ENCODE assay signal across 13 mouse cellular contexts in genomic region chr19:56220724-56221407, GRCm38 (mm10).
DNase-seq lines count a peak whose midpoint lies in the region; ATAC-seq and TF ChIP-seq lines count a peak whose summit lies in the region.
"Had no signal": no experiment of that assay in that cellular context is flagged by ENCODE, and none has a peak within 500 bp of the region (broad histone marks: within the 10 kb centered on the region; RNA-seq: fewer than 3 reads in every experiment).

No protein-coding gene starts in this region.

- TF ChIP-seq CTCF in forebrain, postnatal 0 days (IDR thresholded peaks at IDR 0.05; ENCODE audit: low read depth) = no peak
- TF ChIP-seq CTCF in intestine, postnatal 0 days (IDR thresholded peaks at IDR 0.05; ENCODE audit: low read depth) = no peak

- H3K9me3 ChIP-seq in hindbrain, embryonic 10.5 days = no peaks in the 10 kb centered on the region
- H3K9me3 ChIP-seq in hindbrain, embryonic 12.5 days (replicated peaks) = no peaks in the 10 kb centered on the region
- H3K9me3 ChIP-seq in forebrain, postnatal 0 days (ENCODE audit: low read length) = no peaks in the 10 kb centered on the region
- H3K9me3 ChIP-seq in midbrain, embryonic 14.5 days (ENCODE audit: control insufficient read depth, low read length) = no peaks in the 10 kb centered on the region
- no peaks in the 10 kb centered on the region for H3K9me3 ChIP-seq in intestine, postnatal 0 days (ENCODE audit: control insufficient read depth)
- H3K9me3 ChIP-seq in liver, embryonic 11.5 days (ENCODE audit: control insufficient read depth, low read length) = no peaks in the 10 kb centered on the region
- H3K9me3 ChIP-seq: liver, embryonic 13.5 days had no signal

- 61% methylated on average over 15 of the region's 15 CpGs for WGBS in hindbrain, embryonic 10.5 days
- 55% methylated on average over 15 of the region's 15 CpGs for WGBS in hindbrain, embryonic 12.5 days
- 27% methylated on average over 15 of the region's 15 CpGs for WGBS in forebrain, postnatal 0 days
- 31% methylated on average over 15 of the region's 15 CpGs for WGBS in midbrain, embryonic 14.5 days
- WGBS in intestine, postnatal 0 days = 70% methylated on average over 15 of the region's 15 CpGs
- WGBS in liver, embryonic 11.5 days = 76% methylated on average over 15 of the region's 15 CpGs

- peaks cover 31% of the 10 kb centered on the region for H3K4me1 ChIP-seq in hindbrain, embryonic 10.5 days (replicated peaks)
- H3K4me1 ChIP-seq in hindbrain, embryonic 12.5 days = peaks cover 15% of the 10 kb centered on the region
- H3K4me1 ChIP-seq in forebrain, postnatal 0 days (ENCODE audit: insufficient read depth) = no peaks in the 10 kb centered on the region
- H3K4me1 ChIP-seq in midbrain, embryonic 14.5 days (ENCODE audit: control insufficient read depth, insufficient read depth, low read length) = peaks cover 12% of the 10 kb centered on the region
- no peaks in the 10 kb centered on the region for H3K4me1 ChIP-seq in intestine, postnatal 0 days (replicated peaks; ENCODE audit: control insufficient read depth, insufficient read depth, low read length)
- no peaks in the 10 kb centered on the region for H3K4me1 ChIP-seq in liver, embryonic 11.5 days (replicated peaks; ENCODE audit: control insufficient read depth, insufficient read depth, low read length)
- H3K4me1 ChIP-seq: liver, embryonic 13.5 days had no signal

- ATAC-seq in hindbrain, embryonic 12.5 days (ENCODE audit: low FRiP score) = no peak
- ATAC-seq in forebrain, postnatal 0 days = peak; percentile 89
- ATAC-seq in midbrain, embryonic 14.5 days (ENCODE audit: low FRiP score, low TSS enrichment) = peak; percentile 58; the same call in 1 of the 2 replicates
- ATAC-seq in intestine, postnatal 0 days = no peak
- ATAC-seq in liver, embryonic 11.5 days (replicated peaks; ENCODE audit: low FRiP score) = no peak

- H3K36me3 ChIP-seq in hindbrain, embryonic 10.5 days = no peaks in the 10 kb centered on the region
- no peaks in the 10 kb centered on the region for H3K36me3 ChIP-seq in hindbrain, embryonic 12.5 days
- no peaks in the 10 kb centered on the region for H3K36me3 ChIP-seq in forebrain, postnatal 0 days (ENCODE audit: insufficient read depth)
- H3K36me3 ChIP-seq in midbrain, embryonic 14.5 days (ENCODE audit: control insufficient read depth, insufficient read depth, low read length) = no peaks in the 10 kb centered on the region
- no peaks in the 10 kb centered on the region for H3K36me3 ChIP-seq in intestine, postnatal 0 days (ENCODE audit: control insufficient read depth, insufficient read depth)
- no peaks in the 10 kb centered on the region for H3K36me3 ChIP-seq in liver, embryonic 11.5 days (ENCODE audit: control insufficient read depth, insufficient read depth, low read length)
- H3K36me3 ChIP-seq: liver, embryonic 13.5 days had no signal

- H3K4me2 ChIP-seq in hindbrain, embryonic 12.5 days (replicated peaks) = no peak overlapping the region
- peak overlapping the region; percentile 15; the same call in 1 of the 2 replicates for H3K4me2 ChIP-seq in forebrain, postnatal 0 days (ENCODE audit: low read depth)
- peak overlapping the region; percentile 15 for H3K4me2 ChIP-seq in midbrain, embryonic 14.5 days (ENCODE audit: low read length)
- no peak overlapping the region for H3K4me2 ChIP-seq in intestine, postnatal 0 days (replicated peaks; ENCODE audit: low read depth)
- no peak overlapping the region for H3K4me2 ChIP-seq in liver, embryonic 11.5 days
- H3K4me2 ChIP-seq: liver, embryonic 13.5 days had no signal

- H3K27me3 ChIP-seq in hindbrain, embryonic 10.5 days (ENCODE audit: insufficient read depth, poor library complexity, severe bottlenecking) = peaks cover 7% of the 10 kb centered on the region; the same call in 1 of the 2 replicates
- no peaks in the 10 kb centered on the region for H3K27me3 ChIP-seq in hindbrain, embryonic 12.5 days
- H3K27me3 ChIP-seq in forebrain, postnatal 0 days (ENCODE audit: insufficient read depth, low read length) = no peaks in the 10 kb centered on the region
- no peaks in the 10 kb centered on the region for H3K27me3 ChIP-seq in midbrain, embryonic 14.5 days (ENCODE audit: control insufficient read depth, insufficient read depth, low read length)
- H3K27me3 ChIP-seq in intestine, postnatal 0 days (replicated peaks; ENCODE audit: control insufficient read depth, insufficient read depth, low read length) = no peaks in the 10 kb centered on the region
- no peaks in the 10 kb centered on the region for H3K27me3 ChIP-seq in liver, embryonic 11.5 days (replicated peaks; ENCODE audit: control insufficient read depth, insufficient read depth, low read length)
- H3K27me3 ChIP-seq: liver, embryonic 13.5 days had no signal

- H3K9ac ChIP-seq in hindbrain, embryonic 12.5 days = no peak overlapping the region
- H3K9ac ChIP-seq in forebrain, postnatal 0 days = peak overlapping the region; percentile 37
- peak overlapping the region; percentile 24; the same call in 1 of the 2 replicates for H3K9ac ChIP-seq in midbrain, embryonic 14.5 days (replicated peaks; ENCODE audit: low read length)
- H3K9ac ChIP-seq in intestine, postnatal 0 days (ENCODE audit: low read depth, low read length) = no peak overlapping the region
- no peak overlapping the region for H3K9ac ChIP-seq in liver, embryonic 11.5 days (ENCODE audit: low read depth, low read length)
- H3K9ac ChIP-seq: liver, embryonic 13.5 days had no signal

- no peak overlapping the region for H3K4me3 ChIP-seq in hindbrain, embryonic 10.5 days
- H3K4me3 ChIP-seq in hindbrain, embryonic 12.5 days = no peak overlapping the region
- H3K4me3 ChIP-seq in forebrain, postnatal 0 days (ENCODE audit: low read depth, low read length) = no peak overlapping the region
- no peak overlapping the region for H3K4me3 ChIP-seq in midbrain, embryonic 14.5 days (replicated peaks; ENCODE audit: low read depth, low read length)
- no peak overlapping the region for H3K4me3 ChIP-seq in intestine, postnatal 0 days (ENCODE audit: low read depth, low read length)
- no peak overlapping the region for H3K4me3 ChIP-seq in liver, embryonic 11.5 days (ENCODE audit: low read depth, low read length)
- H3K4me3 ChIP-seq: heart, adult 2 months; liver, embryonic 13.5 days had no signal

- H3K27ac ChIP-seq in hindbrain, embryonic 10.5 days = peak overlapping the region; percentile 76
- no peak overlapping the region for H3K27ac ChIP-seq in hindbrain, embryonic 12.5 days
- H3K27ac ChIP-seq in forebrain, postnatal 0 days (ENCODE audit: low read depth, low read length) = no peak overlapping the region
- peak overlapping the region; percentile 82 for H3K27ac ChIP-seq in midbrain, embryonic 14.5 days (replicated peaks; ENCODE audit: low read depth, low read length)
- H3K27ac ChIP-seq in intestine, postnatal 0 days (ENCODE audit: low read depth, low read length) = no peak overlapping the region
- no peak overlapping the region for H3K27ac ChIP-seq in liver, embryonic 11.5 days (ENCODE audit: low read depth, low read length)
- H3K27ac ChIP-seq: heart, adult 2 months; liver, embryonic 13.5 days had no signal

- DNase-seq in hindbrain, embryonic 10.5 days (ENCODE audit: low spot score) = no peak
- peak; percentile 44 for DNase-seq in brain, adult 2 months (ENCODE audit: low read depth, low spot score)
- peak; percentile 56 for DNase-seq in forebrain, postnatal 0 days
- peak; percentile 76 for DNase-seq in midbrain, embryonic 14.5 days
- no peak for DNase-seq in cerebellum, postnatal 25 days
- DNase-seq in liver, embryonic 11.5 days (ENCODE audit: low spot score) = no peak
- DNase-seq: B cell, adult 2 months; heart, adult 2 months; kidney, postnatal 36 days; liver, embryonic 13.5 days; lung, postnatal 14 days had no signal

Comparison
In these comparisons a context has a peak if more than half of its experiments do, and no peak if none do; other contexts are left out.
1. H3K27ac ChIP-seq: peak in hindbrain, embryonic 10.5 days (single experiment) and midbrain, embryonic 14.5 days (single experiment); none in hindbrain, embryonic 12.5 days (single experiment), forebrain, postnatal 0 days (single experiment), intestine, postnatal 0 days (single experiment) and liver, embryonic 11.5 days (single experiment).
2. DNase-seq: peak in brain, adult 2 months (single experiment), forebrain, postnatal 0 days (single experiment) and midbrain, embryonic 14.5 days (single experiment); none in hindbrain, embryonic 10.5 days (single experiment), cerebellum, postnatal 25 days (0 of 2) and liver, embryonic 11.5 days (single experiment).
3. ATAC-seq: peak in forebrain, postnatal 0 days (single experiment) and midbrain, embryonic 14.5 days (single experiment); none in hindbrain, embryonic 12.5 days (single experiment), intestine, postnatal 0 days (single experiment) and liver, embryonic 11.5 days (single experiment).
4. H3K4me2 ChIP-seq: peak in forebrain, postnatal 0 days (single experiment) and midbrain, embryonic 14.5 days (single experiment); none in hindbrain, embryonic 12.5 days (single experiment), intestine, postnatal 0 days (single experiment) and liver, embryonic 11.5 days (single experiment).
5. H3K9ac ChIP-seq: peak in forebrain, postnatal 0 days (single experiment) and midbrain, embryonic 14.5 days (single experiment); none in hindbrain, embryonic 12.5 days (single experiment), intestine, postnatal 0 days (single experiment) and liver, embryonic 11.5 days (single experiment).